Mouse (Mus musculus) forebrain, embryonic 15.5 days (tissue): Measurements from ENCODE around the gene Anxa3. TPM values are rescaled to one million over a fixed set of nuclear protein-coding genes. Genes with fewer than 3 reads are reported as not detected.

Experiments
- ATAC-seq: fragments of 200-750 bp; cut with Nextera tagmentation; replicated peaks from 2 replicates; pipeline ENCODE4 v1.8.0; 2017; ENCODE audit warnings: mild to moderate bottlenecking, moderate TSS enrichment, moderate library complexity
- H3K27ac ChIP-seq: fragments of 300-500 bp; sonication (generic); replicated peaks from 2 replicates; pipeline ENCODE4 v1.5.1; 2015; ENCODE audit warnings: mild to moderate bottlenecking, inconsistent platforms
- H3K27me3 ChIP-seq: fragments of 300-500 bp; sonication (generic); 2 replicates; pipeline ENCODE4 v1.6.1; 2015; ENCODE audit warnings: inconsistent platforms
- H3K36me3 ChIP-seq: fragments of 300-500 bp; sonication (generic); 2 replicates; pipeline ENCODE4 v1.6.1; 2015; ENCODE audit warnings: mild to moderate bottlenecking, inconsistent platforms
- H3K4me1 ChIP-seq: fragments of 300-500 bp; sonication (generic); 2 replicates; pipeline ENCODE4 v1.6.1; 2015; ENCODE audit warnings: inconsistent platforms
- H3K4me2 ChIP-seq: fragments of 300-500 bp; sonication (generic); replicated peaks from 2 replicates; pipeline ENCODE4 v1.6.1; 2015; ENCODE audit warnings: mild to moderate bottlenecking, inconsistent platforms
- H3K4me3 ChIP-seq: fragments of 300-500 bp; sonication (generic); 2 replicates; pipeline ENCODE4 v1.5.1; 2015; ENCODE audit warnings: mild to moderate bottlenecking, inconsistent platforms
- H3K9ac ChIP-seq: fragments of 300-500 bp; sonication (generic); replicated peaks from 2 replicates; pipeline ENCODE4 v1.6.1; 2015; ENCODE audit warnings: mild to moderate bottlenecking, inconsistent platforms
- H3K9me3 ChIP-seq: fragments of 300-500 bp; sonication (generic); 2 replicates; pipeline ENCODE4 v1.6.1; 2016; ENCODE audit warnings: inconsistent platforms
- WGBS: fragments of 180-500 bp; shearing (Covaris S2); methylation state at CpG from one replicate; pipeline ENCODE4 v1.1.7; 2015; ENCODE audit warnings: mixed read lengths; 5-methylcytosine and 5-hydroxymethylcytosine counted together
- polyA plus RNA-seq: library from polyadenylated mRNA; unstranded; fragments of >200 nt; fragmentation: Nextera tagmentation; extraction: Ambion mirVana; gene quantifications from 2 replicates; pipeline ENCODE4 v1.2.1, GENCODE M21; 2015

The Anxa3 gene
- polyA plus RNA-seq, 1 experiment from 2014 or later: 21.5 TPM

DNA sequence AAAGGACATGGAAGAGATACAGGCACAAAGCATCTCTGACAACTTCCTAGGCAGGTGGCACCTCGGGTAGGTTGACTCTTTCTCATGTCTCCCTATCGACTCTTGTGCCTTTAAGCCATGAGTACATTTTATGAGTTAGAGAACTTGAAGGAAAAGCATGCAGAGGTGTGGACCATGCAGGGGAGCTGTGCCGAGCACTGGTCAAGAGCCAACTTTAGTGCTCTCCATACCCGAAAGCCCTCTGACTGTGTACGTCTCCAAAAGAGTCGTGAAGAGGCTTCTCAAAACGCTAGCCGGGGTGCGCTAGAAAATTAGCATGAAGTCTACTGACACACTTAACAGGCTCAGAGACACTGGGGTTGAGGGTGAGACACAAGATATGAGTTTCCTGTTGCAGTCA lies 6.0 kb downstream of the Anxa3 start:
- no peaks in the 10 kb centered on the region for H3K27me3 ChIP-seq
- H3K9me3 ChIP-seq: no peaks in the 10 kb centered on the region
- no peak overlapping the region for H3K27ac ChIP-seq
- 90% methylated on average over 9 of the region's 9 CpGs for WGBS
- H3K4me2 ChIP-seq: no peak overlapping the region
- no peak overlapping the region for H3K4me3 ChIP-seq
- no peaks in the 10 kb centered on the region for H3K36me3 ChIP-seq
- no peak overlapping the region for H3K9ac ChIP-seq
- ATAC-seq: no peak
- H3K4me1 ChIP-seq: no peaks in the 10 kb centered on the region

DNA sequence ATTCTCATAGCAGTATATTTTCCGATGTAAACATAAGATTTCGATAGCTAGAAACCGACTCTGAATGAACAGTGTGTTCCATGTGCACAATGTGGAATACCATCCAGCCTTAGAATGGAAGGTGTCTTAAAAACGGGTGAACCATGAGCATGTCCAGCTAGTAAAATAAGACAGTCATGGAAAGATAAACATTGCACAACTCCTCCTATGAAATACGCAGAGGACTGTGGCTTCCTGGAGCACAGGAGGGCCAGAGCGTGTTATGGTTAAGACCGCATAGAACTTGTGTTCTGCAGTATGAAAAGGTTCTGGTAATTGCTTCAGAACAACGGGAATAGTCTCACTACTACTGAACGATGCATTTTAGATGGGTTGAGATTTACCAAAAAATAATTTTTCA lies 6.8 kb downstream of the Anxa3 start:
- WGBS: 93% methylated on average over 9 of the region's 9 CpGs
- no peaks in the 10 kb centered on the region for H3K36me3 ChIP-seq

DNA sequence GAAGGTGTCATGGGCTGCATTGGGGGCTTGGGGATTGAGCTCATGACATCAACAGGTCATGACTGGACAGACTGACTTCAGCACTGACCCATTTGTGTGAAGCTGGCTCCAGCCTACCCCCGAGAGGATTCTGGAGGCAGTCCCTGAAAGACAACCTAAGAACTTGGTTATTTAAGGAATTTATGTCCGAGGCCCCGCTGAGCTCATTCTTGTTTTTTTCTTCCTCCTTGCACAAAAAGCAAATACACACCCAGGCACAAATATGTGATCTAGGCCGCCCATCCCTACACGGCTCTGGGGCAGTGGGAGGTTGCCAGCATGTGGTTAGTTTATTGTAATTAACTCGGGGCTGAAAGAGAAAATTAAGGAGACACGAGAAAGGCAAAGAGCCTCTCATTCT lies 9.0 kb downstream of the Anxa3 start:
- Histone ChIP-seq H3K9ac (no peak overlapping the region), H3K27ac (no peak overlapping the region), H3K4me1 (no peaks in the 10 kb centered on the region), H3K36me3 (no peaks in the 10 kb centered on the region), H3K4me3 (no peak overlapping the region), H3K9me3 (no peaks in the 10 kb centered on the region), H3K4me2 (no peak overlapping the region), H3K27me3 (no peaks in the 10 kb centered on the region)
- 21% methylated on average over 7 of the region's 7 CpGs for WGBS
- ATAC-seq: no peak

More for the DNA sequence above, 6.8 kb downstream of the Anxa3 start:
- Histone ChIP-seq H3K27ac (no peak overlapping the region), H3K27me3 (no peaks in the 10 kb centered on the region), H3K4me3 (no peak overlapping the region), H3K4me2 (no peak overlapping the region), H3K4me1 (no peaks in the 10 kb centered on the region), H3K9me3 (no peaks in the 10 kb centered on the region), H3K9ac (no peak overlapping the region)
- no peak for ATAC-seq

DNA sequence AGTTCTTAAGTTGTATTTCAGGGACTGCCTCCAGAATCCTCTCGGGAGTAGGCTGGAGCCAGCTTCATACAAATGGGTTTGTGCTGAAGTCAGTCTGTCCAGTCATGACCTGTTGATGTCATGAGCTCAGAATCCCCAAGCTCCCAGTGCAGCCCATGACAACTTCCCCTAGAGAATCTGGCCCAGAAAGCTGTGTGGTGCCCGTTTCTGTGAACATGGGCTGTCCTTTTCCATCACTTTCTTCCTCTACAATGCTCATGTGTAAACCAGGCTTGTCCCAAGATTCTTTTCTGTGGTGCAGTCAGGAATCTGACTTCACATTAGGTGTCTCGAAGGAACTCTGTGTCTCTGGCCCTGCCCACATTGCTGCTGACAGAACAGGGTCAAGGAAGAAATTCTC lies 10.0 kb downstream of the Anxa3 start:
- Histone ChIP-seq H3K9me3 (no peaks in the 10 kb centered on the region), H3K4me1 (no peaks in the 10 kb centered on the region), H3K36me3 (no peaks in the 10 kb centered on the region), H3K27ac (no peak overlapping the region), H3K4me3 (no peak overlapping the region), H3K4me2 (no peak overlapping the region), H3K27me3 (no peaks in the 10 kb centered on the region), H3K9ac (no peak overlapping the region)
- no peak for ATAC-seq
- WGBS: 52% methylated on average over 3 of the region's 3 CpGs

DNA sequence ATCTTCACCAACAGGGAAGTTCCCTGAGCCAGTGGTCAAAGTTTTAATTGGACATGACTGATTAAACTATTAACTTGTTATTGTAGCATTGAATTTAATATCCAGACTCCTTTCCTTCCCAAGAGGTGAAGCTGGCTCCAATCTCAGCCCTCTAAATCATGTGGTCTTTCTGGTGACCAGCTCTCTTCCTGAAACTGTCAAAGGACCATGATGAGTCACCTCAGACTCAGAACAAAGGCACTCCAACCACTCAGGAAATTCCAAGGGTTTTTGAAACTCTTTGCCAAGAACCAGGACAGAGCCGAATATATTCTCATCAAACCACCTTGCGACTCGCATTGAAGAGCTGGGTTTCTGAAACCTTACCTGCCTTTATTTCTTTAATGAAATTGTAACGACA lies 11.2 kb downstream of the Anxa3 start:
- no peak overlapping the region for H3K4me2 ChIP-seq

DNA sequence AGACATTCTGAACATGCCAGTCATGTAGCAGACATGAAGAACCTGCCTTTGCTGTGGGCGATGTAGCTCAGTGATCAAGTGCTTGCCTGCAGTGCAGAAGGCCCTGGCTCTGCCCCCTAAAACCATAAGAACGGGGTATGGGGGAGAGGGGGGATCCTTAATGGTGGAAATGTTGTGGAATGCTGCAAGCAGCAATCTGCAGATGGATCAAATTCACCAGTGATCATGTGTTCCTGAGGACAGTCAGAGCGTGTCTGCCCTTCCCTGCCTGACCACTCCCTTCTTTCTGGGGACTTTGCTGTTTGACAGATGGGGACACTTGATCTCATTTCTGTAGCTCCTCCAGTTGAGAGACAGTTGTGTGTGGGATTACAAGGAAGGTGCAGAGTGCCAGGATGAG lies 11.7 kb downstream of the Anxa3 start:
- Histone ChIP-seq H3K9ac (no peak overlapping the region), H3K4me1 (no peaks in the 10 kb centered on the region), H3K9me3 (no peaks in the 10 kb centered on the region), H3K4me2 (no peak overlapping the region), H3K4me3 (no peak overlapping the region), H3K36me3 (no peaks in the 10 kb centered on the region), H3K27ac (no peak overlapping the region), H3K27me3 (no peaks in the 10 kb centered on the region)
- no peak for ATAC-seq
- 83% methylated on average over 3 of the region's 3 CpGs for WGBS

More for the DNA sequence above, 11.2 kb downstream of the Anxa3 start:
- no peak for ATAC-seq
- Histone ChIP-seq H3K4me1 (no peaks in the 10 kb centered on the region), H3K9ac (no peak overlapping the region), H3K4me3 (no peak overlapping the region), H3K27me3 (no peaks in the 10 kb centered on the region), H3K36me3 (no peaks in the 10 kb centered on the region), H3K27ac (no peak overlapping the region), H3K9me3 (no peaks in the 10 kb centered on the region)
- 91% methylated on average over 4 of the region's 4 CpGs for WGBS

DNA sequence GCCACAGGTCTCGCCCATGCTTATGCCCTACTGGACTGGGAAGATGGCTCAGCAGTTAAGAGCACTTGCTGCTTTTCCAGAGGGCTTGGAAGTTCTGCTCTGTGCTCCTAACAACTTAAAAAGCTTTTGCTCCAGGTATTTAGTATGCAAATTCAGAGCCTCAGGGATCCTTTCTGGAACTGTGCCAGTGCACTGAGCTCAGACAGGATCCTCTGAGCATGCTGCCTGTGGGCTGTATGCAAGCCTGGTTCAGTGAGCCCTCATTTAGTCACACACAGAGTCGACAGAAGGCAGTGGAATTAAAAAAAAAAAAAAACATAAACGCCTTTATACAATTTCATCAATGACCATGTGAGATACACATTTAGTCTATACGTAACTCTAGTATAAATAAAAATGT lies 17.5 kb downstream of the Anxa3 start:
- Histone ChIP-seq H3K9me3 (no peaks in the 10 kb centered on the region), H3K27me3 (no peaks in the 10 kb centered on the region), H3K4me2 (no peak overlapping the region), H3K4me3 (no peak overlapping the region), H3K36me3 (no peaks in the 10 kb centered on the region), H3K4me1 (no peaks in the 10 kb centered on the region), H3K27ac (no peak overlapping the region), H3K9ac (no peak overlapping the region)
- no peak for ATAC-seq
- 52% methylated on average over 4 of the region's 4 CpGs for whole genome bisulfite sequencing

DNA sequence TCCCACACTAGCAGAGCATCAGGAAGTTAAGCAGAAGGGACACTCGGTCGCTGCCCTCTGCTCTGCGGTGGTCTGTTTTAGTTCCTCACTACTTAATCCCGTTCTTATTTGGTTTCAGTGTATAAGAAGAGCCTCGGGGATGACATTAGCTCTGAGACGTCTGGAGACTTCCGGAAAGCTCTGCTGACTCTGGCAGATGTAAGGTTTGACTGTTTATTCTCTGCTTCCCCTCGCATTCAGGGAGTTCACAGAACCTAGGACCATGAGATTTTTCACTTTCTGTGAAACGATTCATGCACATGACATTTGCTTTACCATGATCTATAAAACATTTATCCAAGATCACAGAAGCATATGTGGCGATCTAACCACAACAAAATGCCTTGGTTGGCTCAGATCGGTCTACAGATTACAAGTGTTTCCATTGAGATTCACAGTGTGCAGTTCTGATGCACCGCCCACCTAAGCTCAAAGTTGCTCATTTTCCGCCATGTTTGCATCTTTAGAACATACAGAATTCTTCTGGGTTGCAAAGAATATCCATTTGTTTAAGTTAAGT lies 31.7 kb downstream of the Anxa3 start:
- Histone ChIP-seq H3K4me1 (no peaks in the 10 kb centered on the region), H3K36me3 (no peaks in the 10 kb centered on the region), H3K4me3 (no peak overlapping the region), H3K27ac (no peak overlapping the region), H3K9ac (no peak overlapping the region), H3K27me3 (no peaks in the 10 kb centered on the region), H3K4me2 (no peak overlapping the region), H3K9me3 (no peaks in the 10 kb centered on the region)
- WGBS: 91% methylated on average over 13 of the region's 13 CpGs
- ATAC-seq: no peak

DNA sequence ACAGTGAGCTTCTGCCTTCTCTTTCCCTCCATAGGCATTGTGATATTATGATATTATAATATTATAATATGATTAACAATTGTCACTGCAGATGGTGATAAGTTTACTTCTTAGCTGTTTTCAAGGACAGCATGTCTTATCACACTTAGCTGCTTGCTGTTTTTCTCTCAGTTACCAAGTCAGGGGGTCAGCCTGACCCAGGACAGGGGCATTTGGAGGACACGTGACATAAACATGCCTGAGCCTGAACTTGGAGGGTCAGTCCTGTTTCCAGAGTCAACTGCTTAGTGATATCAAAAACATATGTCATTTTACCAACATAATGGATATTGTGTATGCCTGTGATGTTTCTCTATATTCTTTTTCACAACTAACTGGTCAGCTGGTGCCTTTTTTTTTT lies 34.0 kb downstream of the Anxa3 start:
- WGBS: 88% methylated on average over 1 of the region's 1 CpGs
- H3K36me3 ChIP-seq: no peaks in the 10 kb centered on the region
- ATAC-seq: no peak

DNA sequence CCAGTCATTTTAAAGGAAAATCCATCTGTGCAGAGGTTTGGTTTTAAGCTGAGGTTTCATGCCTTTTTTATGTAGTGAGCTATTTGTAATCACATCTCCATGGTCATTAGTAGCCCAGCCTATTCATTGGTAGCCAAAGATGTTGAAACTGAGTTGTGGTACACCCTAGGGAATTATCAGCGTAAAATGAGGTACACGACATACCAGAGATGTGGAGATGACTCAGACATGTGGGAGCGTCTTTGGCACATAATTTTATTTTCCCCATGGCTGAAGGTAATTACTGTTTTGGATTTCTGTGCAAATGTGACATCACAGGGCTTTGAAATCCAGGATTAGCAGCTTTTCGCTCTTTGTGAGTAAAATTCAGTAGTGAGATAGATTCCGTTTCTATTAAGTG lies 41.2 kb downstream of the Anxa3 start:
- Histone ChIP-seq H3K36me3 (no peaks in the 10 kb centered on the region), H3K4me1 (no peaks in the 10 kb centered on the region), H3K9me3 (no peaks in the 10 kb centered on the region), H3K9ac (no peak overlapping the region), H3K4me3 (no peak overlapping the region), H3K27ac (no peak overlapping the region), H3K27me3 (no peaks in the 10 kb centered on the region), H3K4me2 (no peak overlapping the region)
- ATAC-seq: no peak
- 67% methylated on average over 5 of the region's 5 CpGs for WGBS

More for the DNA sequence above, 34.0 kb downstream of the Anxa3 start:
- no peak overlapping the region for H3K4me2 ChIP-seq
- H3K4me3 ChIP-seq: no peak overlapping the region
- H3K27ac ChIP-seq: no peak overlapping the region
- H3K4me1 ChIP-seq: no peaks in the 10 kb centered on the region
- H3K9ac ChIP-seq: no peak overlapping the region
- H3K27me3 ChIP-seq: no peaks in the 10 kb centered on the region
- H3K9me3 ChIP-seq: no peaks in the 10 kb centered on the region

DNA sequence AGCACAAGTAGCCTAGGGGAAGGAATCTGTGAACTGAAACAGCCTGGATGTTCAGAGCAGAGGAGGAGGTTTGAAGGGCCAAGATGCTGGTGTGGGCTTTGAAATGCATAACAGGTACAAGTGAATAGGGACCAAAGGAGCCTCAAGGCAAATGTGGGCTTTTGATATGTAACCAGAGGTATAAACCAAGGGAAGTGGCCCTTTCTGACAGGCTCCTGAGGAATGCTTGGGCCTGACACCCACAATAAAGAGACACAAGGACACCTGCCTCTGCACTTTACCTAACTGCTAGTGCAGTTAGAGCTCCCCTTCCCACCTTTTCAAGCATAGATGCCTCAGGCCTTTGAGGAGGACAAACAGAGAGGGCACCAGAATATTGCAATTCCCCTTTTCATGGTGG lies 54.8 kb downstream of the Anxa3 start:
- Histone ChIP-seq H3K4me2 (no peak overlapping the region), H3K9me3 (no peaks in the 10 kb centered on the region), H3K4me3 (no peak overlapping the region), H3K27ac (no peak overlapping the region), H3K4me1 (no peaks in the 10 kb centered on the region), H3K9ac (no peak overlapping the region), H3K27me3 (no peaks in the 10 kb centered on the region), H3K36me3 (no peaks in the 10 kb centered on the region)
- ATAC-seq: no peak

DNA sequence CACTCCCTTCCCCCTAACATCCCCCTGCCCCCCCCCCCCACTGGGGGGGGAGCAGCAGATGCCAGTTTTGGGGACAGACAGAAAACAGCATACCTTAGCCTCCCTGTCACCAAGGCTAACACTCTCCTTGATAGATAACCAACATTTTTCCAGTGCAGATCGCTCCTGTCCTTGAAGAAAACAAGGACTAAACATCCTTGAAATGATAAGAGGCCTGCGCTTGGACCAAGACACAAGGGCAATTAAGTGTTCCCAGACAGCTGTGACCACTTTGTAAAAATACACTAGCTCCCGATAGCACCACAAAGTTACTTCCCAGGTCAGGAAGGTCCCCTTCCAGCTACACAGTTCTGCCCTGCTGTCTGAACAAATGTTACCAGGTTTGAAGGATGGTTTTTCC lies 55.2 kb downstream of the Anxa3 start:
- H3K36me3 ChIP-seq: no peaks in the 10 kb centered on the region
- no peaks in the 10 kb centered on the region for H3K4me1 ChIP-seq
- no peak overlapping the region for H3K27ac ChIP-seq
- H3K4me3 ChIP-seq: no peak overlapping the region
- no peaks in the 10 kb centered on the region for H3K9me3 ChIP-seq
- WGBS: 89% methylated on average over 3 of the region's 3 CpGs
- no peak overlapping the region for H3K4me2 ChIP-seq
- no peaks in the 10 kb centered on the region for H3K27me3 ChIP-seq
- ATAC-seq: no peak
- H3K9ac ChIP-seq: no peak overlapping the region

DNA sequence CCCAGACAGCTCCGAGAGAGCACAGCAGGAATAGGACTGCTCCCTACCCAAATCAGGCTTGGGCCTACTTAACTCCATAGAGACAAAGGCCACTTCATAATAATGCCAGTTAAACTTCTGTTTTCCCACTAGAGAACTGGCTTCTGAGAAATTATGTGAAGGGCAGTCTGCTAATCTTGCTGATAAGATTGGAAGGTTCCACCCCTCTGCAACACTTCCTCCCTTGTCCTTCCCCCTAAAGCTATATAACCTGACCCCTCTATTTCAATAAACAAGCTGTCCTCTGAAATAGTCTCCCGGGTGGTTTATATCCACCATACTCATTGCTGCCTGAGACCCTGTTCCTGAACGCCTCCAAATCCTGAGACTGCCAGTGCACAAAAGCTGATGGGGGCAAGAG lies 56.1 kb downstream of the Anxa3 start:
- WGBS: 76% methylated on average over 3 of the region's 3 CpGs
- no peaks in the 10 kb centered on the region for H3K4me1 ChIP-seq
- H3K27ac ChIP-seq: no peak overlapping the region
- H3K9me3 ChIP-seq: no peaks in the 10 kb centered on the region
- no peak overlapping the region for H3K4me2 ChIP-seq
- no peak overlapping the region for H3K9ac ChIP-seq
- H3K27me3 ChIP-seq: no peaks in the 10 kb centered on the region
- H3K4me3 ChIP-seq: no peak overlapping the region
- no peaks in the 10 kb centered on the region for H3K36me3 ChIP-seq
- ATAC-seq: no peak
